Mouse (Mus musculus): ENCODE measurements at regions not wholly inside any gene's neighbourhood (a gene's known extent, or its start where the extent isn't known, plus 50 kb on each side); places are given as distances from the start of the nearest gene placed in this dataset.

DNA sequence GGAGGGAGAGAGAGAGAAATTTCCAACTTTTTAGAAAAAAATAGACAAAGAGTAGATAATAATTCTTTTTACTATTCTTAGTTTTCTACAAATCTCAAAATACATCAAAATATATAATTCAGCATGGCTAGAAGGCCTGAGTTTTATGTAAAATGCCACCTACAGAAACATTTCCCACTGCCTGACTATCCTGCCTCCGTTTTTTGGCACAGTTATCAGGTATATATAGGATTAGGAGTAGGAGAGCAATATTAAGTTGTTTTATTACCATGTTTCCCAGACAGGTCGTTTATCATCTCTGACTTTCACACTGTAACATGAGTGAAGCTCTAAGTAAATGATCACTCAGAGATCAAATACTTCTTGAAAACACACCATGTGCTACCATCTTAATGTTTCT is 224.7 kb upstream of the Actbl2 start:
- no peak for DNase-seq

GRCm38 (mm10) chr13:111031633-111032032 is 223.2 kb upstream of the Actbl2 start:
- DNase-seq, result no peak

- no peak for DNase-seq
Observed at GRCm38 (mm10) chr13:111043637-111044036, 211.2 kb upstream of the Actbl2 start.

DNA sequence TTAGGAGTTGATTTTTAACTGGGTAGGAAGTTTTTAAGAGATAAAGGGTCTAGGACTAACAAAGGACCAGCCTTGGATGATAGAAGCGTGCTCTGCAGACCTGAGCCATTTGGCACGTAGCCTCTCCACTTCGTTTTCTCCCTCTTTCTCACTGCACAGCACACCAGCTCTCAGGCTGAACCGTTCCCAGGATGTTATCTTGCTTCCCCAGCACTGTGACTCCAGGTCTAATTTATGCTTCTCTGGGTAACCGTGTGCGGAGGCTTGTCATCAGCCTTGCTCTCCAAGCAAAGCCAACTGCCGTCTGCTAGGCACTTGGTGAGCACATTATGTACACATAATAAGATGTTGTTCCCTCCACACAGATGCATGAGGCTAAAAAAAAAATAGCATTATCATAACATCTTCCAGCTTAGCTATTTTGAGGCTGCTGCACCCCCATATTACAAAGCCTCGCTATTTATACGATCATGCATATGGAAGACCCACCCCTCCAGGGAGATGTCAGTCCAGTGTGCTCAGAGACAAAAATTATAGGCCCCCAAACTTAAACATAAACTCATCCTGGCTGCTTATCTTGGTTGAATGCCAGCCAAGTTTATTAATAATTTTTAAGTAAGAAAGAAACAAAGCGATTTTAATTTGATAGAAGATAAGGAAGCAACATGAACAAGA is 210.3 kb upstream of the Actbl2 start:
- DNase-seq, result no peak

DNA sequence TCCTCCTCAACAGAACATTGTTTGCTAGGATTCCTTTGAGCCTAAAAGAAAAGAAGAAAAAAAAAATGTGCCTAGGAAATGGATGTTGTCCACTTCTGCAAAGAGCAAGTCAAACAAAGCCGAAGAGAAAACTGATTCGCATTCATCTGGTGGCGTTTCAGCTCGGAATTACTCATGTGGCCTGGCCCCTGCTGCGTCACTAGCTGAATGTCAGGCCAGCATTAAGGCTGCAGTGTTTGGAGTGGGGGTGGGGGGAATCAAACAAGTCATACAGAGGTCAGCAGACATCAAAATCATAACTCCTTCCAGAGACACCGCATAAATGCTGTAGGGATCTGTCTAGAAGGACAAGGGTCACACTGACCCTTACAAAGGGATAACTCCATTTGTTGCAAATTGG is 204.7 kb upstream of the Actbl2 start:
- DNase-seq, result no peak

GRCm38 (mm10) chr13:111055817-111056216 is 199.0 kb upstream of the Actbl2 start:
- no peak for DNase-seq

DNA sequence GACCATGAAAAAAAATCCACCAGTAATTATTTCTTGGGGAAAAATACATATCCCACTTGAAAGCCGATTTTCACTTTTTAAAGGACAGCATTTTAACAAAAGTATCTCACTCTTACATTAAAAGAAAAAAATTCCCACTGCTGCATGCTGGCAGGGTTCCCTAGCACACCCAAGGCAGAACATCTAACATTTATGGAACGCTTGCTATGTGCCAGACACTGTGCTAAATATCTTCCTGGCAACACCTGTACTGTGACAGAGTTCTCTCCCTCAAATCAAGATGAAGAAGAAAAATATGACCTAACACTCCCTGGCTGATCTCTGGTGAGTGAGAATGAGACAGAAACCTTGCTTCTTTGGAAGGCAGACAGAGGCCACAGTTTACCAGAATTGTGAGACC is 167.1 kb upstream of the Actbl2 start:
- DNase-seq, result no peak

DNA sequence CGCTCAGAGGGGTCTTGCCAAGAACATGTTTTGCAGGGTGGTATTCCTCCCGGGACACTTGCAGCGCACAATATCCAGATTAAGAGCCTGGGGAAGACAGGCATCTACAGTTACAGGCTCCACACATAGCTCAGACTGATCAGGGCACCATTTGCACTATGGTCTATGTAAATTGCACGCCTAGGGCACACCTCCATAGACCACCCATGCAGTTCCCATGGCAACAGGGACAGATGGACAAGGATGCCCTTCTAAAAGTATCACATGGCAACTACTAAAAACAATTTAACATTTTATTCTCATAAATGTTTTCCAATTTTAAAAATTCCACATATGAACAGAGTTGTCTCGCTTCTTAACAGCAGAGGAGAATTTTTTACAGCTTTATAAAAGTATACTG is 158.7 kb upstream of the Actbl2 start:
- no peak for DNase-seq

GRCm38 (mm10) chr13:111097336-111097735 is 157.5 kb upstream of the Actbl2 start:
- no peak for DNase-seq

DNA sequence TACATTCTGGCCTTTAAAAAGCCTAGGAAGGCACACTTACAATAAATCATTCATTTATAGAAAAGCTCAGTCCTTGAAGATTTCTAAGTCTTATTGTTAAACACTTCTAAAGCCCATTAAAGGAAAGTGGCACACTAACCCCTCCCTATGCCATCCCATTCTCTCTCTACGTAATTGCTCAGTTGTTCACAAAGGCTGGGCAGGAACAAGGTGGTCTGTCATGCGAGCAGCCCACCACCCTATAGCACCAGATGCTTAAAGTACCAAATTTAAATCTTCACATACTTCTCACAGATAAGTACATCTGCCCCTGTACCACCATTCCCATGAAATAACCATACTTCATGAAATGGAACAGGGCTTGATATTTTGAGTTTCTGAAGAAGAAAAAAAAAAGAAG is 156.1 kb upstream of the Actbl2 start:
- no peak for DNase-seq

- DNase-seq, result no peak
Observed at GRCm38 (mm10) chr13:111099252-111099651, 155.6 kb upstream of the Actbl2 start.

GRCm38 (mm10) chr13:111100448-111100847 is 154.4 kb upstream of the Actbl2 start:
- DNase-seq, result no peak

DNA sequence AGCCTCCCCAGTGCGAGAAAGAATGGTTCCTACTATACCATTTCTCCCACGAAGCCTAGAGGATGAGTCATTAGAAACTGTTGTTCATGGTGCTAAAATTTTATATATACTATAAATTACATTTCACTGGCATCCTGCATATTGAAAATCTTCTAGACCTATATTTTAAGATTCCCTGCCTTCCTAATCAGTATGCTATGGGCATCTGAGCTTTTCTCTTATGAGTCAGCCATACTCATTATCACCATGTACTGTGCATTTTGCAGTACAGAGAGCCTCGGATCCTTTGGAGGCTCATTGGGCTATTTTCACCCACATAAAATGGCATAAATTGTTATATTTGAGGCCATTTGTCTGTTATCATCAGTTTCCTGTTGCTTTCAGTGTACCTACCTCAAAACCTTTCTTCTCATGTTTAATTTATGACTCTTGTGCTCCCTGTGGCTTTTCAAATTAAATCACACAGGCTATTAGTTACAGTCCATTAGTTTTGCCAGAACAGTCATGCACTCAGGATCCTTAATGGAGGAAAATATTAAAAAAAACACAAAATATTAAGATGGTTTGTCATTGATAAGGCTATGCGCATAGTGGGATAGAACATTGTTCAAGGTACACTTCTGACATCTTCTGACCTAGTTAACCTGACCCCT is 150.1 kb upstream of the Actbl2 start:
- peak in 1 of 2 experiments; percentile 1 for DNase-seq

GRCm38 (mm10) chr13:111131108-111131507 is 123.7 kb upstream of the Actbl2 start:
- DNase-seq, result no peak

DNA sequence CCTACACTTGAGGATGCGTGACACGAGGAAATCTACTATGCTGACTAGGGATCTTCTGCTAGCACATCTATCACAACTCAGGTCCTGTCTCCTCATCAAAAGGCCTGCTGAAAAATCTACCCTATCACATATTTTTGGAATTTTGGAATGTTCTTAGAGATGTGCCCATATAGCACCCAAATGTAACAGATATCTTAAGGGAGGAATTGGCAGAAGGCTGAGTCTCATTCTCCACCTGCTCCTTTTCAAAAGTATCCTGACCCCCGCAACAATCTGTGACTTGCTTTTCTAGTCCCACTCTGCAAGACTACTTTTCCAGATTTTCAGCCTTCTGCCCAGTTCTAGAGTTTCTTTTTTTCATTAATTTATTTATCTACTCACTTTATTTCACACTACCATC is 118.4 kb upstream of the Actbl2 start:
- DNase-seq, result no peak

GRCm38 (mm10) chr13:111142757-111143420 is 111.9 kb upstream of the Actbl2 start:
- DNase-seq, result peak in 1 of 2 experiments; percentile 1

- no peak for DNase-seq
Observed at GRCm38 (mm10) chr13:111144721-111145120, 110.1 kb upstream of the Actbl2 start.

DNA sequence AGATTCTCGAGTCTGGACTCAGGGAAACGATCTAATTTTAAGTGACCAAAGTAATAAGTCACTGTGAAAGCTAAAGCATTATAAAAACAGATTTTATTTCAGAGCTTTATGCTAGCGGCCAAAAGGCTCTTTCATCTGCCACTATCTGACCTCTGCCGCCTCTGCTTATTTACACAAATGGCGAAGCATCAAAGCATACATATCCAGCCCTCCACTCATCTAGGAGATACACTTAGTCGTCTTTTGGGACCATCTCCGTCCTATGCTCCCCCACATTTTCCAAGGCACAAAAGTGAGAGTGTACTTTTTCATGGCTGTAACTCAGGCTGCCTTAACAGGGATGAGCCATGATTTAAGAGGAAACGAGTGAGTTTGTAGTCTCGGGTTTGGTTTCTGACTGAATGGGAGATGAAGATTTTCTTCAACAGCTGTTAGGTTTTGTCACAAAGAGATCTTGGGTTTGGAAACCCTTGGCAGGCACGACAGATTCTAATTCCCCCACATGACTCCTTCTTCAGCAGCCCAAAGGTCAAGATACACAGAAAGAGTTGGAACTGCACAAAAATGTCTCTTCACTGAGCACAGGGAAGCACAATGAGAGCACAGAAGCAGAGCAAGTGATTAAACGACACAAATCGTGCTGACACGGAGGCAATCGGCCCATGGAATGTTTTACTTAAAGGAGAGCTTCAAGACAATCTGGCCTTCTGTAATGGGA is 96.7 kb upstream of the Actbl2 start:
- DNase-seq, result peak in 1 of 2 experiments; percentile 1

DNA sequence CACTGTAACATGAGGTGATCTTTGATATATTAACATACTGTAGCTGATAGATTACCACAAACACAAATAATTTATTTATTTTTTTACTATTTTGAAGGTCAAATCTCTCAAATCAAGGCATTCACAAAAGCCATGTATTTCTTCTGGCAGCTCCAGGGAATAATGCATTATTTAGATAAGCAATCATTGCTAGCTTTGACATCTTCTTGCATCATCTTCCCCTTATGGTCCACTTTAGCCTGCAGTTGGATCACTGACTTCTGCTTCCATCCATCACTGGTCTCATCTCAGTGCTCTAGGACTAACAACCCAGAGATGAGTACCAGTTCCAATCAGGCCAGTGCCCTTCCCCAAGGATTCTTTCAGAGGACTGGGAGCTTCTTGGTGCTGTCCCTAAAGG is 95.3 kb upstream of the Actbl2 start:
- DNase-seq, result no peak

DNA sequence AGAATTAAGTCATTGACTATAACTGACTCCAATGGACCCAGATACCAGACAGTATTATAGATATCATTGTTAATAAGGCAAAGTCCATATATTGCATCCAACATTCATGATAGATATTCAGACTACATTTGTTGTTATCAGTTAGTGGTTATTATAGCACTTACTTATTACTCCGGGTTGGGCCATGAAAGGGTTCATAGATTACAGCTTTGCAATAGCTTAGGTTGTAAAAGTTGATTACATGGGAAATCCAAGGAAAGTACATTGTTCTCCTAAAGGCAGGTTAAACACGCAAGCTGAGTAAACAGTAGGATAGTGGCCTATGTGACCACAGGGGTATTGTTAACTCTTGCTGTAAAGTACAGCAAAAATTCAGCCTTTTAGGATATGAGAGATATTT is 89.3 kb upstream of the Actbl2 start:
- DNase-seq, result no peak

DNA sequence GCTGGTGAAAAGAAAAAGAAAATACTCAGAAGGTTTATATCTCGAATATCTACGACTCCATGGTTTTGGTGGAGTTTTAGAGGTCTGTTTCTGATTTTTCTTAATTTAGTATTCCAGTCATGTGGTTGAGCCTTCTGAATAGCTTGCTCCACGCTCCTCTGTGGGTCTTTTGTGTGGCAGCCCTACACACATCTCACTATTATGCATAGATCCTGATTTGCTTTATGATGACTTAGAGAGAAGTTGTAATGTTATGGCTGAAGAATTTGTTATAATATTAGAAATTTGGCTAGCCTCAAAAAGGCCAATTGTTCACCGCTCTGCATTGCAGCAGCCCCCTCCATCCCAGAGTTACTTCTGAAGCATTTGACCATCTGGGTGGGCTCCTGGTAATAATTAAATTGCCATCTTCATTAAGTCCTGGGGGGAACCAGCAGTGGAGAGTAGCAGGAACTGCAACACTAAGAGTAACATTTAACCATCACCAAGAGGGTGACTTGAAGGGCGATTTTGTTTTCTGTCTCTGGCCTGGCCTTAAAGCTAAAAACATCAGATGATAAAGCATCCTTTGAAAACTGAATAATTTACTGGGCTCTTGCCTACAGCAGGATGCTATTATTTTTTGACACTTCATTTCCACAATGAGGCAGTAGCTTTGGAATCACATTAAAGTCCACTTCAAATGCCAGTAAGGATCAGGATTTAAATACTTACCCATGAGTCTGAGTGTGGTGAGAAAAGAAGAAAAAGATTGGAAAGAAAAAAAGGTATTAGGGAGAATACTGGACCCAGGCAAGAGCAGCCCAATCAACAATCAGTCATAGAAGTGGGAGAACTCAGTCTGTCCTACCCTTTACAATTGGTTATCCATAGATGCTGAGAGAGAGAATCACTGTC is 84.3 kb upstream of the Actbl2 start:
- DNase-seq, result no peak

- DNase-seq, result no peak
Observed at GRCm38 (mm10) chr13:111179186-111179585, 75.6 kb upstream of the Actbl2 start.
